Mouse (Mus musculus): Measurements from ENCODE around the gene Ptges3l.
A peak's percentile ranks its signal among the peaks of the same experiment; 100 is the strongest.
"Not testable (repeated sequence)": the region's sequence is repeated elsewhere in the genome, so short reads cannot be mapped to it uniquely, and the experiment has no call there.

Ptges3l gene

DNA sequence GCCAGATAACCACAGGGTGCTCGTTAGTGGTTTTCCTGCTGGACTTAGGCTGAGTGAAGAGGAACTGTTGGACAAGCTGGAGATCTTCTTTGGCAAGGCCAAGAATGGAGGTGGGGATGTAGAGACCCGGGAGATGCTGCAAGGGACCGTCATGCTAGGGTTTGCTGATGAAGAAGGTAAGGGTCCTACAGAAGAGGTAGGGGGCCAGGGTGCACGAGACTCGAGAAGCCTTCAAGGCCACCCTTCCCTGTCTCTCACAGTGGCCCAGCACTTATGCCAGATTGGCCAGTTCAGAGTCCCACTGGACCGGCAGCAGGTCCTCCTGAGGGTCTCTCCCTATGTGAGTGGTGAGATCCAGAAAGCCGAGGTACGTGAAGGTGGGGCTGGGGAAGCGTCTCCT is 32.5 kb upstream of the Ptges3l start:
- DNase-seq (ENCODE audit: low read depth, low spot score), result no peak

DNA sequence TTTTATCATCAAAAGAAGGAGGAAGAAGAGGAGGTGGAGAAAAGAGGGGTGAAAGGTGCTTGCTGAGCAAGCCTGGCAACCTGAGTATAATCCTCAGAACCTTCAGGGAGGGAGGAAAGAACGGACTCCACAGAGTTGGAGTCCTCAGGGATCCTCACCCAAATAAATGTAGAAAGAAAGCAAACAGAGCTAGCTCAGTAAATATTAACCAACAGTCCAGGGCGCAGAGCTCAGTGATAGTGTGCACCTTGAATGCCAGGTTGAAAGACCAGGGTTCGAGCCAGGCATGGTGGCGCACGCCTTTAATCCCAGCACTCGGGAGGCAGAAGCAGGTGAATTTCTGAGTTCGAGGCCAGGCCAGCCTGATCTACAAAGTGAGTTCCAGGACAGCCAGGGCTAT is 30.5 kb upstream of the Ptges3l start:
- no peak for DNase-seq (ENCODE audit: low read depth, low spot score)

DNA sequence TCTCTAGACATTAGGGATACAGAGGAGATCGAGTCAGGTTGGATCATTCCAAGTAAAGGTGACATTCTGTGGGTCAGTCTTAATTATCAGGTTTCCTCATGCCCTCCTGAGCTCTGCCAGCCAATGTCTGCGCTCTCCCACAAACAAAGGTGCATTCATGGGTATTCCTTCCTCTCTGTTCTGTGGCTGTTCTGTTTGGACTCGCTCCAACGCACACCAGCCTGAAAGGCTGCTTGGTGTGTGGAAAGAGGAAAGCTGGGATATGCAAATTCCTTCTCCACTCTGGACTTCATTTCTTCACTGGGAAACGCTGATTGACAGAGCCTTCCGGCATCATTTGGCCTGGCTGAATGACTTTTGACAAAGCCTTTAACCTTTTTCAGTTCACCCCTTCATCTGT is 29.6 kb upstream of the Ptges3l start:
- no peak for DNase-seq (ENCODE audit: low read depth, low spot score)

DNA sequence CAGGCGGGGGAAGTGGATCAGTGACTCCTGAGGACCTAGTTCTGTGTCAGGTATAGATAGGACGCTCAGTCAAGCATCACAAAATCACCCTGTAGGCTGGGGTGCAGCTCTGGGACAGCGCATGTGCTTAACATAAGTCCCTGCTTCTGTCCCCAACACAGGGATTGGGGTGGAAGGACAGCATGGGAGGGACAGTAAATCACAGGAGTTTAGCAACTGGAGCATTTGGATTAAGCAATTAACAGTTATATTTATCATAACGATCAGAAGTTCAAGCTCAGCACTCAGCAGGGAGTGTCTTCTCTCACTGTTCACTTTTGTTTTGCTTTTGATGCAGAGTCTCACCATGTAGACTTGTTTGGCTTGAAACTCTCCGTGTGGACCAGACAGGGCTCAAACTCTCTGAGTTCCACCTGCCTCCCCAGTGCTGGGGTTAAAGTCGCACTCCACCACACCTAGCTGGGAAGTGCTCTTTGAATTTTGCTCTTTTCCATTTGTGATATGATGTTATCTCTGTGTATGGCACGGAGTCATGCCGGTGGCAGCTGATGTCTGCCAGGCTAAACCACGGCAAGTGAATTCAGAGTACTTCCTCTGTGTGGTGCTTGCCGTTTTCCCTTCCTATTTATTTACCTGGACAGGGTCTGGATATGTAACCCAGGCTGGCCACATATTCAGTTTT is 27.1 kb upstream of the Ptges3l start:
- no peak for DNase-seq (ENCODE audit: low read depth, low spot score)

DNA sequence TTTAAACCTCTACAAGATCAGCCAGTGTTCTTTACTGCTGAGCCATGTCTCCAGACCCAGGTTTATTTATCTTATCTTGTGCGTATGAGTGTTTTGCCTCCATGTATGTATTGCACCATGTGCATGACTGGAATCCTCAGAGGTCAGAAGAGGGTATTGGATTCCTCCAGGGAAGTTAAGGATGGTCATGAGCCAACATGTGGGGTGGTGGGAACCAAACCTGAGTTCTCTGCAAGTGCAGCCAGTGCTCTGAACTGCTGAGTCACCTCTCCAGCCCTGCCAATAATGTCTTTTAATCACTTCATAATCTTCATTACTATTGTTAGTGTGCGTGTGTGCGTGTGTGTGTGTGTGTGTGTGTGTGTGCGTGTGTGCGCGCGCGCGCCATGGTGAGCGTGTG is 26.4 kb upstream of the Ptges3l start:
- DNase-seq (ENCODE audit: low read depth, low spot score), result no peak

DNA sequence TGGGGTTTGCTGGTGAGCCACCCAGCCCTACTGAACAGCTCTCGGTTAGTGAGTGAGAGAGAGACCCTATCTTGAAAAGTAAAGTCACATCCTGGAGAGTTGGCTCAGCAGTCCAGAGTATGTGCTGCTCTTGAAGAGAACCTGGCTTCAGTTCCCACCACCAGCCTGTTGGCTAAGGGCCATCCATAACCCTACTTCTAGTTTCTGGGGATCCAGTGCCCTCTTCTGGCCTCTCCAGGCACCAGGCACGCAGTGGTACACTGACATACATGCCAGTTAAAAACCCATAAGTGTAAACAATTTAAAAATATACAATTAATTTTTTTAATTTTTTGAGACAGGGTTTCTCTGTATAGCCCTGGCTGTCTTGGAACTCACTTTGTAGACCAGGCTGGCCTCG is 25.3 kb upstream of the Ptges3l start:
- DNase-seq (ENCODE audit: low read depth, low spot score), result no peak

DNA sequence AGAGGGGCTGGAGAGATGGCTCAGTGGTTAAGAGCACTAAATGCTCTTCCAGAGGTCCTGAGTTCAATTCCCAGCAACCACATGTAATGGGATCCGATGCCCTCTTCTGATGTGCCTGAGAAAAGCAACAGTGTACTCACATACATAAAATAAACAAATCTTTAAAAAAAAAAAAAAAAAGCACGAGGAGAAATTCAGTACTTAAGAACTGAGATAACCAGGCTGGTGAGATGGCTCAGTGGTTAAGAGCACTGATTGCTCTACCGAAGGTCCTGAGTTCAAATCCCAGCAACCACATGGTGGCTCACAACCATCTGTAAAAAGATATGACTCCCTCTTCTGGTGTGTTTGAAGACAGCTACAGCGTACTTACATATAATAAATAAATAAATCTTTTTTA is 24.5 kb upstream of the Ptges3l start:
- not testable (repeated sequence) for DNase-seq (ENCODE audit: low read depth, low spot score)

DNA sequence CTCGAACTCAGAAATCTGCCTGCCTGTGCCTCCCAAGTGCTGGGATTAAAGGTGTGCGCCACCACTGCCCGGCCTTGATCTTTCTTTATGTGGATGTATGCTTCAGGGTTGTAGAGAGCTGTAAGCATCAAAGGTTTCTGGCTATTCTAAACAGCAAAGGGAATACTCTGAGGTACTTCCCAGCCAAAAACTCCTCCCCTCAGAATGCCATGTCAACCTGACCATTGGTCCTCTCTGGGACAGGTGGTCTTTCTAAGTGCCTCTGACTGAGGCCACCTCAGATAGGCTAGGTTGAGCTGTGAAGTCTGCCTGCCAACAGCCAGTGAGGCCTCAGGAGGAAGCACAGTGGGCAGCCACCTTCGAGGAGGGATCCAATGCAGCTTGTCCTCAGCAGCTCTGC is 23.8 kb upstream of the Ptges3l start:
- no peak for DNase-seq (ENCODE audit: low read depth, low spot score)

DNA sequence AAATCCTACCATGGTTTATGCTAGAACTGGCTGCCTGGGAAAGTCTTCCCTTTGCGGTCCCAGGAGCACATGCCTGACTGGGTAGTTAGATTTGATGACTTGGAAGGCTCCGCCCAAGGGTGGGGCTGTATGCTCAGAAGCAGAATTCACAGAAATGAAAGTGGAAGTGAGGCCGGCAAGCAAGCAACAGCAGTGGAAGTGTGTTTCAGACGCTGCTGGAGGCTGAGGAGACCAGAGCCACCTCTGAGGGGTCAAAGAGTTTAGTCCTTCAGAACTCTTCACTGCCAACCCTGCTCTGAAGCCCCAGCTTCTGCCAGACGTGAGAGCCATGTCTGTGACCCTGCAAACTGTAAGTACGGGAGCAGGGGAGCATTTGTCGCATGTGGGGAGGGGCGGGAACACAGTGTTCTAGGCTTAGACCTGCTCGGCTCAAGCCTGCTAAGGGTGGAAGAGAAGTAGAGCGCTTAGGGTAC is 23.2 kb upstream of the Ptges3l start, which contains the start of gene Ifi35:
Gene Ifi35 (plus strand): TSS at position 134 of the 473 bp plus-strand sequence.
- no peak for DNase-seq (ENCODE audit: low read depth, low spot score)

DNA sequence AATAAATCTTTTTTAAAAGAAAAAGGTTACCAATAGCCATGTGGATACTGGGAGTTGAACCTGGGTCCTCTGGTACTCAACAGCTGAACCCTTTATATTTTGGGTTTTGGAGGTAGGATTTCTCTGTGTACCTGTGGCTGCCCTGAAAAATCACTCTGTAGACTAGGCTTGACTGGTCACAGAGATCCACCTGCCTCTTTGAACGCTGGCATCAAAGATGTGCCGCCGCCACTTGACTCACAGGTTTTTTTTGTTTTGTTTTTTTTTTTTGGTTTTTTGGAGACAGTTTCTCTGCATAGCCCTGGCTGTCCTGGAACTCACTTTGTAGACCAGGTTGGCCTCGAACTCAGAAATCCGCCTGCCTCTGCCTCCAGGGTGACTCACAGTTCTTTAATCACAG is 22.7 kb upstream of the Ptges3l start:
- no peak for DNase-seq (ENCODE audit: low read depth, low spot score)

DNA sequence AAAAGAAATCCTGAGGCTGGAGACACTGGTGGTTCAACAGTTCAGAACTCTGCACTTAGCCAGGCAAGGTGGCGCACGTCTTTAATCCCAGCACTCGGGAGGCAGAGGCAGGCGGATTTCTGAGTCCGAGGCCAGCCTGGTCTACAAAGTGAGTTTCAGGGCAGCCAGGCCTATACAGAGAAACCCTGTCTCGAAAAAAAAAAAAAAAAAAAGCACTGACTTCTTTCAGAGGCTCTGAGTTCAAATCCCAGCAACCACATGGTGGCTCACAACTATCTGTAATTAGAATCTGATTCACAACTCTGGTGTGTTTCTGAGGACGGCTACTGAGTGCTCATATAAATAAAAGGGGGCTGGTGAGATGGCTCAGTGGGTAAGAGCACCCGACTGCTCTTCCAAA is 21.7 kb upstream of the Ptges3l start:
- DNase-seq (ENCODE audit: low read depth, low spot score), result not testable (repeated sequence)

DNA sequence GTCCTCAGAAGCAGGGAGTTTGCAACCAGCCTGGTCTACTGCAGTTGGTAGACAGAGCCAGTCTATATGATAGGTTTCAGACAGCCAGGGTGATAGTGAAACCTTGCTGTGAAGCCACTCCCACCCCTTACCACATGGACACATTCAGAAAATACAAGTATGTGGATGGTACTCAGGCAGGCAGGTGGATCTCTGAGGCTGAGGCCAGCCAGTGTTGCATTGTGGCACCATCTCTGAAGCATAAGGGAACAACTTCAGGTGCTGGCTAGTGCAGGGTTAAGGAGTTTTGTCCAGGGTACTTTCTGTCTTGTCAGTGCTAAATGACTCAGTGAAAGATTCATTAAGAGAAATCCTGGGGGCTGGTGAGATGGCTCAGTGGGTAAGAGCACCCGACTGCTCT is 21.2 kb upstream of the Ptges3l start:
- DNase-seq (ENCODE audit: low read depth, low spot score), result no peak

DNA sequence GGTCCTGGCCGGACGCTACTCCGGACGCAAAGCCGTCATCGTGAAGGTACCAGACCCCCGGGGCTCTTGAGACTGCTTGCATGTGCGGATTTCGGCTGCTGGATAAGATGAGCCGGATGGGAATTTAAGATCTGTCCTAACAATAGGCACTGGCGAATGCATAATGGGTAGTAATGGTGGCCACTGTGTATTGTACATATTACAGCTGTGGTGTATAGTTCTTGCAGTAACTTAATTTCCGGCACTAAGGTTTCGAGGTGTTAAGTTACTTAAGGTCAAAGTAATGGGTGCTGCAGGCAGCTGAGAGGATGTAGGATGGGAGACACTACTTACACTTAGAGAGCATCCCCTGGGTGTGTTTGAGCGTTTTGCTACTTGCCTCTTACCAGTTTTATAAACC is 17.6 kb upstream of the Ptges3l start:
- no peak for DNase-seq (ENCODE audit: low read depth, low spot score)

DNA sequence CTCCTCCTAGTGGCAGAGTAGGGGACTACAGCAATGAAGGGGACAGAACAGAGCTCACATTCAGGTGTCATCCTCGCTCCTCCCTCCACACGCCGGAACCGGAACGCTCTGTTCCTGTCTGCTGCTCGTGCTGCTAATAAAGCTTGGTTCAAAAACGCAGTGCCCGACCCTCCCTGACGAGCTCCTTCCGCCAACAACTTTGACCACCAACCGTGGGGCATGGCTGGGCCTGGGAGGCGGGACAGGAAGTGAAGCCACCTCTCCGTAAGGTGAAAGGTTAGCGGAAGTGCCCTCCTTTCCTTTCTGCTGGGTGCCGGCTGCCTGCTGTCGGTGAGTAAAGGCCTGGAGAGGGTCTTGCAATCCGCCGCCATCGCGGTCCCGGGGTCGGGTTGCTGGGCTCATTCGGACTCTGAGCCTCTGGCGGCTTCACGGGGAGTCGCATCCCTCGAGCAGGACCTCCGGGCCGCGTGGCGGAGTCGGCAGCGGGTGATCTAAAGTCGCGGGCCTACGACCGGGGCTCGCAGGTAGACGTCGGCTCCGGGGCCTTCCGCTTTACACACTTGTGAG is 17.1 kb upstream of the Ptges3l start, which contains the start of gene Rpl27:
Gene Rpl27 (plus strand): TSS at position 172 of the 567 bp plus-strand sequence.
- peak; percentile 99 for DNase-seq (ENCODE audit: low read depth, low spot score)

DNA sequence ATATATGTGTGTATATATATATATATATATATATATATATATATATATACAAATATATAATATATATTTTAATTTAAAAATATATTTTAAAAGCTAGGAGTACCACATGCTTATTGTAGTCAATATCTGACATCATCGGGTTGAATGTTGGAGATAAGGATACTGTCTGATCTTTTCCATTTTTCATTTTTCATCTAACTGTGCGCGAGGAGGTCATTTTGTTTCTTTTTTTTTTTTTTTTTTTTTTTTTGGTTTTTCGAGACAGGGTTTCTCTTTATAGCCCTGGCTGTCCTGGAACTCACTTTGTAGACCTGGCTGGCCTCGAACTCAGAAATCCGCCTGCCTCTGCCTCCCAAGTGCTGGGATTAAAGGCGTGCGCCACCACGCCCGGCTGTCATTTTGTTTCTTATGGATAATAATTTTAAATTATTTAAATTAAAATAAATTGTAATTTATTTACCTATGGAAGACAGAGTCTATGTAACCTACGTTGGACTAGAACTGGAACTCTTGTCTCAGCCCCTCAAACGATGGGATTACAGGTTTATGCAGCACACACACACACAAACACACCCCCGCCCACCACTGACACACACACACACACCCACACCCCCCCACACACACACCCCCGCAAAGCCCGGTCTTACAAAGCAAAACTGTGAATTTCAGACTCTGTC is 16.5 kb upstream of the Ptges3l start:
- DNase-seq (ENCODE audit: low read depth, low spot score), result not testable (repeated sequence)

DNA sequence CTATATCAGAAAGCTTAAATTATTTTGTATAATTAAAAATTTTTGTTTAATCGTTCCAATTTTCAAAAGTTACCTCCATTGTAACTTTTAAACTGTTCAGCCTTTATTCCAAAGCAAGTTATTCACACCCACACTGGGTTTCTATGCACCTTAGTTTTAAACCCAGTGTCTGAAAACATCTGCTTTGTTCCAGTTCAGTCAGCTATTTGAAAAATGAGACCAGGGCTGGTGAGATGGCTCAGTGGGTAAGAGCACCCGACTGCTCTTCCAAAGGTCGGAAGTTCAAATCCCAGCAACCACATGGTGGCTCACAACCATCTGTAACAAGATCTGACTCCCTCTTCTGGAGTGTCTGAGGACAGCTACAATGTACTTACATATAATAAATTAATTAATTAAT is 12.9 kb upstream of the Ptges3l start:
- DNase-seq (ENCODE audit: low read depth, low spot score), result not testable (repeated sequence)

DNA sequence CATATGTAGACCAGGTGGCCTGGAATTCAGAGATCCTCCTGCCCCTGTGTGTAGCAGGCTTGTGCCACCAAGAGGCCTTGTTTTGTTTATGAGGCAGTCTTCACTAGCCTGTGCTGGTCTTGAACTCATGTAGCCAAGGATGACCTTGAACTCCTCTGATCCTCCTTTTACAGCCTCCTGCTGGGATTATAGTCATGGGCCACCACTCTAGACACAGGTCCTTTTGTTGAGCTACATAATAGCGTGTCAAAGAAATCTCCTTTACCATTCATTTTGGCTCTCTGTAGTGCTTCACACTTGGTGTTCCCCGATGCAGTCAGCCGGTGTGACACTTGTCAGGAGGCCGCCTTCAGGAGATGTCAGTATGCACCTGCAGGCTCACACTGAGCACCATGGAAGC is 11.8 kb upstream of the Ptges3l start:
- no peak for DNase-seq (ENCODE audit: low read depth, low spot score)

DNA sequence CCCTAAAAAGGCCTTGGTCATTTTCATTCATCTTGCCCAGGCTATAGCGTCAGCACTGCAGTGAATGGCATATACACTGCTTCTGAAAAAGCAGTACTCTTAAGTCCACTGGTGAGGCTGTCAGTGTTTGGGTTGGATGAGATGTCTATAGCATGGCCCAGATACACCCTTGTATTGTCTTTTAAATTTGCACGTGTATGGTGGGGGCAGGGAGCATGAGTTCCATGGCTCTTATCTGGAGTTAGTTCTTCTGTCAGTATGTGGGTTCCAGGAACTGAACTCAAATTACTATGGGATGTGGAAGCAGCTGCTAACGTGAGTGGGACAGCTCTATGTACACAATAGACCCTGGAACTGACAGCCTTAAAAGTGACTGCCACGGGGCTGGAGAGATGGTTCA is 10.7 kb upstream of the Ptges3l start:
- DNase-seq (ENCODE audit: low read depth, low spot score), result no peak

DNA sequence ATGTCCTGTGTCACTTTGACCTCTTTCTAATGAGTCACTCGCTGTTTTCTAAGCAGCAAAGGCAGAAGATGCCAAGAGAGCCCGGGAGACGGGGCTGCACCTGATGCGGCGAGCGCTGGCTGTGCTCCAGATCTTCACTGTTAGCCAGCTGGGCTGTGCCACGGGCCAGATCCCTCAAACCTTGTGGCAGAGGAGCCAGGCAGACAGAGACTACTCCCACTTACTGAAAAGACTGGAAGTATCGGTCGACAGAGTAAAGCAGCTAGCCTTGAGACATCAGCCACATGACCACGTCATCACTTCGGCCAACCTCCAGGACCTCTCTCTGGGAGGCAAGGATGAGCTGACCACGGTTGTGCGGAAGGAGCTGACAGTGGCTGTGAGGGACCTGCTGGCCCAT is 8.3 kb upstream of the Ptges3l start:
- no peak for DNase-seq (ENCODE audit: low read depth, low spot score)

DNA sequence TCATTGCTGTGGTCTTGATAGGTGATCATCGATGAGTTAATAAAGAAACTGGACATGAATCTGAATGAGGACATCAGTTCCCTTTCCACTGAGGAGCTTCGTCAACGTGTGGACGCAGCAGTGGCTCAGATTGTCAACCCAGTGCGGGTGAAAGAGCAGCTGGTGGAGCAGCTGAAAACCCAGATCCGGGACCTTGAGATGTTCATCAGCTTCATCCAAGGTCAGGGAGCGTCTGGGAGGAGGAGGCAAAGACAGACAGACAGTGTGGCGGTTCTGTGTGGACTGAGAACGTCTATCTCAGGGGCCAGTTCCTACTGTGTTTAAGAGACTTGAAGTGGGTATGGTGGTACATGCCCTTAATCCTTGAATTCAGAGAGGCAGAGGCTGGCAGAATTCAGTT is 6.2 kb upstream of the Ptges3l start:
- no peak for DNase-seq (ENCODE audit: low read depth, low spot score)

DNA sequence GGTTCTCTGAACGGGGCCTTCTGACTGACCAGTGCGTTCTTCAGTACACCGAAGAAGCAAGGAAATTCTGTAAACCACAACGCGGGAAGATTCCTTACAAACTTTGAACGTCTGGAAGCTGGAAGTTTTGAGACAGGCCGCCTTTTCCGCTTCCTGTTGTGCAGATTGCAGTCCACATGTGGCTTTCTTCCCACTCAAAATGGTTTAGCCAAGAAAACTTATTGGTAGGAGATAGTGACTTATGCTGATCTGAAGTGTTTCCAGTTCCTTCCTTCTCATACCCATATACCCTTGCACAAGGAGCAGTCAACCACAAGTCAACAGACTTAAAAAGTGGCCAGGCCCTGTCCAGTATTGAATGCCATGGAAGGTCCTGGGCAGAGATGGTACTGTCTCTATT is 1.0 kb upstream of the Ptges3l start:
- DNase-seq (ENCODE audit: low read depth, low spot score), result no peak

DNA sequence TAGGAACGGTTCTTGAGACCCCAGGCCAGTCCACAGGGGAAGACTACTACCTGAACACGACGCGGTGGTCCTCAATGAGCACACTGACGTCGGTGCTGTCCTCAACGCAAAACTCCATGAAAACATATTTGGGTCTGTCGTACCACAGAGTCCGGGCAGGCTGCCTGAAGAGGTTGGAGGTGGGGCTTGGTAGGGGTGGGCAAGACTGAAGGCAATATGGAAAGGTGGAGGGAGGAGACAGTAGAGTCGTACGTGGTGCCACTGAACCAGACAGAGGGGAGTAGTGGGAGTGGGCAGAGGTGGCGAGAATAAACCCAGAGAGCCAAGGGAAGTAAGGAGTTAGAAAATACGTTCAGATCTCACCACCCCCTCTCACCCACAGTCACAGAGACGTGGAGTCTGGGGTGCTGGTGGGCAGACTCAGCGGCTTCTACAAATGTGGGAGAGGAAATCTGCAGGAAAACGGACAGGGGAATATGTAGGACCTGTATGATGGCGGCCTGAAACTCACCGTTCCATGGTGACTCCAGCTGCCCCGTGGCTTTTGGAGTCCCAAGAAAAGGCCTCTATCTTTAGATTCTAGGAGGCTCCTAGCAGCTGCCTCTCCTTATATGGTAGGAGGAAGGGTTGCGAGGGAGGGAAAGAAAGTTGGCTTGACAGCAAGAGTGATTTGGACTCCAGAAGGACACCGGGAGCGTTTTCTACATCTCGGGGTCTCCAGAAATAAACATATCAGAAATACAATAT is 855 bp downstream of the Ptges3l start, which contains the start of gene Gm27029:
Gene Gm27029 (minus strand): TSS at position 692 of the 747 bp plus-strand sequence.
- DNase-seq (ENCODE audit: low read depth, low spot score), result no peak

Data from retina, postnatal 7 days (tissue).